Mouse (Mus musculus): Measurements from ENCODE around the gene Olfm2. TPM values are rescaled to one million over a fixed set of nuclear protein-coding genes. Genes with fewer than 3 reads are reported as not detected.

Olfm2 gene
- polyA plus RNA-seq, 1 experiment: 0.11 TPM

GRCm38 (mm10) chr9:20731797-20732196 is 14.4 kb downstream of the Olfm2 start:
- Histone ChIP-seq H3ac (ENCODE audit: control insufficient read depth, insufficient read length) (no peak overlapping the region), H3K27me3 (ENCODE audit: control insufficient read depth, insufficient read depth, insufficient read length) (peaks cover 34% of the 10 kb centered on the region), H3K36me3 (ENCODE audit: control insufficient read depth, insufficient read depth) (no peaks in the 10 kb centered on the region), H3K4me3 (no peak overlapping the region), H3K79me2 (ENCODE audit: control insufficient read depth, insufficient read depth) (no peaks in the 10 kb centered on the region), H3K4me2 (ENCODE audit: low read depth) (no peak overlapping the region)
- TF ChIP-seq POLR2A (IDR thresholded peaks at IDR 0.05; ENCODE audit: insufficient read length, low read depth) (no peak), MAX (IDR thresholded peaks at IDR 0.05; ENCODE audit: low read depth) (no peak), REST (IDR thresholded peaks at IDR 0.05; ENCODE audit: insufficient read depth, insufficient read length) (no peak)

- H3K27me3 ChIP-seq (ENCODE audit: control insufficient read depth, insufficient read depth, insufficient read length): peaks cover 49% of the 10 kb centered on the region
- TF ChIP-seq TCF12 (IDR thresholded peaks at IDR 0.05; ENCODE audit: insufficient read depth, poor library complexity, severe bottlenecking) (no peak), MYOG (IDR thresholded peaks at IDR 0.05; ENCODE audit: control insufficient read depth in 1 of 3, insufficient read depth in 1 of 3, insufficient read length in 2 of 3, low read depth in 2 of 3) (no peak), POLR2A (IDR thresholded peaks at IDR 0.05; ENCODE audit: insufficient read length, low read depth) (no peak), REST (IDR thresholded peaks at IDR 0.05; ENCODE audit: insufficient read depth, insufficient read length) (no peak), POLR2AphosphoS2 (IDR thresholded peaks at IDR 0.05; ENCODE audit: insufficient read length, low read depth) (no peak), SRF (IDR thresholded peaks at IDR 0.05; ENCODE audit: control insufficient read depth, insufficient read length, low read depth) (no peak)
Measured at GRCm38 (mm10) chr9:20729451-20729850, 16.7 kb downstream of the Olfm2 start.

GRCm38 (mm10) chr9:20727601-20728113 is 18.5 kb downstream of the Olfm2 start:
- H3K79me2 ChIP-seq (ENCODE audit: control insufficient read depth, insufficient read depth): no peaks in the 10 kb centered on the region
- peak overlapping the region; percentile 90 for H3K4me2 ChIP-seq (ENCODE audit: low read depth)
- no peak overlapping the region for H3ac ChIP-seq (ENCODE audit: control insufficient read depth, insufficient read length)
- TF ChIP-seq TCF12 (IDR thresholded peaks at IDR 0.05; ENCODE audit: insufficient read depth, poor library complexity, severe bottlenecking): no peak
- TF ChIP-seq MYOG (IDR thresholded peaks at IDR 0.05; ENCODE audit: control insufficient read depth in 1 of 3, insufficient read depth in 1 of 3, insufficient read length in 2 of 3, low read depth in 2 of 3): no peak
- TF ChIP-seq POLR2A (IDR thresholded peaks at IDR 0.05; ENCODE audit: insufficient read length, low read depth): no peak
- TF ChIP-seq E2F4 (IDR thresholded peaks at IDR 0.05; ENCODE audit: insufficient read depth): no peak
- no peak for TF ChIP-seq TCF3 (IDR thresholded peaks at IDR 0.05; ENCODE audit: insufficient read length, low read depth)
- TF ChIP-seq CEBPB (IDR thresholded peaks at IDR 0.05; ENCODE audit: insufficient read depth, poor library complexity, severe bottlenecking): no peak
- no peak for TF ChIP-seq REST (IDR thresholded peaks at IDR 0.05; ENCODE audit: insufficient read depth, insufficient read length)
- TF ChIP-seq MYOD1 (IDR thresholded peaks at IDR 0.05; ENCODE audit: control insufficient read depth in 1 of 3, insufficient read length in 2 of 3, low read depth in 2 of 3): no peak
- no peak for TF ChIP-seq MAX (IDR thresholded peaks at IDR 0.05; ENCODE audit: low read depth)
- no peak for TF ChIP-seq USF1 (IDR thresholded peaks at IDR 0.05; ENCODE audit: low read depth)
- TF ChIP-seq SRF (IDR thresholded peaks at IDR 0.05; ENCODE audit: control insufficient read depth, insufficient read length, low read depth): no peak
- TF ChIP-seq POLR2AphosphoS2 (IDR thresholded peaks at IDR 0.05; ENCODE audit: insufficient read length, low read depth): no peak
- peak overlapping the region; percentile 12 for H3K4me3 ChIP-seq
- H3K27me3 ChIP-seq (ENCODE audit: control insufficient read depth, insufficient read depth, insufficient read length): peaks cover 45% of the 10 kb centered on the region
- H3K36me3 ChIP-seq (ENCODE audit: control insufficient read depth, insufficient read depth): no peaks in the 10 kb centered on the region

More at GRCm38 (mm10) chr9:20729451-20729850, 16.7 kb downstream of the Olfm2 start:
- Histone ChIP-seq H3K4me2 (ENCODE audit: low read depth) (no peak overlapping the region), H3K79me2 (ENCODE audit: control insufficient read depth, insufficient read depth) (no peaks in the 10 kb centered on the region), H3K36me3 (ENCODE audit: control insufficient read depth, insufficient read depth) (no peaks in the 10 kb centered on the region), H3K4me3 (no peak overlapping the region), H3ac (ENCODE audit: control insufficient read depth, insufficient read length) (no peak overlapping the region)

- Histone ChIP-seq H3K79me2 (ENCODE audit: control insufficient read depth, insufficient read depth) (no peaks in the 10 kb centered on the region), H3K4me2 (ENCODE audit: low read depth) (peak overlapping the region; percentile 90), H3K4me3 (peak overlapping the region; percentile 12), H3K27me3 (ENCODE audit: control insufficient read depth, insufficient read depth, insufficient read length) (peaks cover 45% of the 10 kb centered on the region), H3K36me3 (ENCODE audit: control insufficient read depth, insufficient read depth) (no peaks in the 10 kb centered on the region), H3ac (ENCODE audit: control insufficient read depth, insufficient read length) (peak overlapping the region; percentile 30)
- no peak for TF ChIP-seq MAX (IDR thresholded peaks at IDR 0.05; ENCODE audit: low read depth)
- TF ChIP-seq TCF3 (IDR thresholded peaks at IDR 0.05; ENCODE audit: insufficient read length, low read depth): no peak
- no peak for TF ChIP-seq USF1 (IDR thresholded peaks at IDR 0.05; ENCODE audit: low read depth)
Measured at GRCm38 (mm10) chr9:20726859-20727600, 19.1 kb downstream of the Olfm2 start.

- peak overlapping the region; percentile 90 for H3K4me2 ChIP-seq (ENCODE audit: low read depth)
- H3K36me3 ChIP-seq (ENCODE audit: control insufficient read depth, insufficient read depth): no peaks in the 10 kb centered on the region
- peak overlapping the region; percentile 30 for H3ac ChIP-seq (ENCODE audit: control insufficient read depth, insufficient read length)
- H3K79me2 ChIP-seq (ENCODE audit: control insufficient read depth, insufficient read depth): no peaks in the 10 kb centered on the region
- peak overlapping the region; percentile 12 for H3K4me3 ChIP-seq
- peaks cover 45% of the 10 kb centered on the region for H3K27me3 ChIP-seq (ENCODE audit: control insufficient read depth, insufficient read depth, insufficient read length)
- no peak for TF ChIP-seq POLR2AphosphoS2 (IDR thresholded peaks at IDR 0.05; ENCODE audit: insufficient read length, low read depth)
- no peak for TF ChIP-seq E2F4 (IDR thresholded peaks at IDR 0.05; ENCODE audit: insufficient read depth)
- TF ChIP-seq POLR2A (IDR thresholded peaks at IDR 0.05; ENCODE audit: insufficient read length, low read depth): no peak
- no peak for TF ChIP-seq USF1 (IDR thresholded peaks at IDR 0.05; ENCODE audit: low read depth)
- no peak for TF ChIP-seq CEBPB (IDR thresholded peaks at IDR 0.05; ENCODE audit: insufficient read depth, poor library complexity, severe bottlenecking)
- TF ChIP-seq MYOG (IDR thresholded peaks at IDR 0.05; ENCODE audit: control insufficient read depth in 1 of 3, insufficient read depth in 1 of 3, insufficient read length in 2 of 3, low read depth in 2 of 3): no peak
- TF ChIP-seq SRF (IDR thresholded peaks at IDR 0.05; ENCODE audit: control insufficient read depth, insufficient read length, low read depth): no peak
- no peak for TF ChIP-seq TCF3 (IDR thresholded peaks at IDR 0.05; ENCODE audit: insufficient read length, low read depth)
- no peak for TF ChIP-seq TCF12 (IDR thresholded peaks at IDR 0.05; ENCODE audit: insufficient read depth, poor library complexity, severe bottlenecking)
- TF ChIP-seq MAX (IDR thresholded peaks at IDR 0.05; ENCODE audit: low read depth): no peak
Measured at GRCm38 (mm10) chr9:20726134-20726858, 19.9 kb downstream of the Olfm2 start.

Measured in myocyte (in vitro differentiated cells).